Mouse (Mus musculus) myocyte (in vitro differentiated cells): ENCODE data around the gene Usp24. TPM values are rescaled to one million over a fixed set of nuclear protein-coding genes. Genes with fewer than 3 reads are reported as not detected.

ENCODE experiments used
- H3K27me3 ChIP-seq: one replicate; pipeline ENCODE4 v1.6.1; 2011; ENCODE audit not compliant: control insufficient read depth, insufficient read depth, insufficient read length
- H3K36me3 ChIP-seq: one replicate; pipeline ENCODE4 v1.6.1; 2011; ENCODE audit not compliant: control insufficient read depth, insufficient read depth
- H3K4me2 ChIP-seq: one replicate; pipeline ENCODE4 v1.6.1; 2011; ENCODE audit warnings: low read depth, control low read depth
- H3K4me3 ChIP-seq: one replicate; pipeline ENCODE4 v1.5.1; 2011; ENCODE audit warnings: mild to moderate bottlenecking, control low read depth, moderate library complexity
- H3K79me2 ChIP-seq: one replicate; pipeline ENCODE4 v1.6.1; 2011; ENCODE audit not compliant: control insufficient read depth, insufficient read depth
- H3ac ChIP-seq: one replicate; pipeline ENCODE4 v1.6.1; 2011; ENCODE audit not compliant: control insufficient read depth, insufficient read length
- CEBPB ChIP-seq: IDR thresholded peaks from 2 replicates; pipeline ENCODE4 v1.6.1; 2011; ENCODE audit warnings: mild to moderate bottlenecking, moderate library complexity; ENCODE audit not compliant: poor library complexity, insufficient read depth, severe bottlenecking
- E2F4 ChIP-seq: IDR thresholded peaks from one replicate; pipeline ENCODE4 v1.6.1; 2011; ENCODE audit warnings: mild to moderate bottlenecking, control low read depth, moderate library complexity; ENCODE audit not compliant: insufficient read depth
- MAX ChIP-seq: IDR thresholded peaks from one replicate; pipeline ENCODE4 v1.6.1; 2011; ENCODE audit warnings: low read depth, mild to moderate bottlenecking, control low read depth
- MYOD1 ChIP-seq, 3 experiments: IDR thresholded peaks; one replicate each; pipeline ENCODE4 v1.6.1; 2011; ENCODE audit warnings: control low read depth in 2 of 3, low read depth in 2 of 3, mild to moderate bottlenecking in 2 of 3, moderate library complexity in 1 of 3; ENCODE audit not compliant: insufficient read length in 2 of 3, control insufficient read depth in 1 of 3
- MYOG ChIP-seq, 3 experiments: IDR thresholded peaks; one replicate each; pipeline ENCODE4 v1.6.1; 2011; ENCODE audit warnings: control low read depth in 2 of 3, low read depth in 2 of 3, mild to moderate bottlenecking in 2 of 3; ENCODE audit not compliant: insufficient read length in 2 of 3, control insufficient read depth in 1 of 3, insufficient read depth in 1 of 3
- POLR2A ChIP-seq: IDR thresholded peaks from one replicate; pipeline ENCODE4 v1.6.1; 2011; ENCODE audit warnings: low read depth, mild to moderate bottlenecking, control low read depth, moderate library complexity; ENCODE audit not compliant: insufficient read length
- POLR2AphosphoS2 ChIP-seq: IDR thresholded peaks from one replicate; pipeline ENCODE4 v1.6.1; 2011; ENCODE audit warnings: low read depth, control low read depth; ENCODE audit not compliant: insufficient read length
- REST ChIP-seq: IDR thresholded peaks from one replicate; pipeline ENCODE4 v1.6.1; 2011; ENCODE audit warnings: mild to moderate bottlenecking, control low read depth, moderate library complexity; ENCODE audit not compliant: insufficient read depth, insufficient read length
- SRF ChIP-seq: IDR thresholded peaks from one replicate; pipeline ENCODE4 v1.6.1; 2011; ENCODE audit warnings: low read depth; ENCODE audit not compliant: control insufficient read depth, insufficient read length
- TCF12 ChIP-seq: IDR thresholded peaks from one replicate; pipeline ENCODE4 v1.6.1; 2011; ENCODE audit warnings: mild to moderate bottlenecking, control low read depth; ENCODE audit not compliant: poor library complexity, insufficient read depth, severe bottlenecking
- TCF3 ChIP-seq: IDR thresholded peaks from one replicate; pipeline ENCODE4 v1.6.1; 2011; ENCODE audit warnings: low read depth, control low read depth; ENCODE audit not compliant: insufficient read length
- USF1 ChIP-seq: IDR thresholded peaks from one replicate; pipeline ENCODE4 v1.6.1; 2011; ENCODE audit warnings: low read depth, mild to moderate bottlenecking, control low read depth, moderate library complexity
- polyA plus RNA-seq: library from polyadenylated mRNA; unstranded; fragments of >200 nt; fragmentation: generic; extraction: Trizol; gene quantifications from one replicate; pipeline ENCODE4 v1.2.1, GENCODE M21; 2012; ENCODE audit warnings: missing spikeins

Usp24 gene
- polyA plus RNA-seq, 1 experiment: 5.3 TPM

GRCm38 (mm10) chr4:106449306-106449705, 133.3 kb downstream of the Usp24 start:
- TF ChIP-seq POLR2A: no peak
- TF ChIP-seq MYOD1 (IDR thresholded peaks at IDR 0.05; ENCODE audit: control insufficient read depth in 1 of 3, insufficient read length in 2 of 3, low read depth in 2 of 3): no peak
- no peak for TF ChIP-seq CEBPB
- TF ChIP-seq SRF: no peak
- no peak for TF ChIP-seq TCF3
- TF ChIP-seq E2F4: no peak
- TF ChIP-seq TCF12: no peak
- no peak for TF ChIP-seq REST
- TF ChIP-seq POLR2AphosphoS2: no peak
- TF ChIP-seq MAX: no peak
- TF ChIP-seq USF1: no peak
- no peak for TF ChIP-seq MYOG (IDR thresholded peaks at IDR 0.05; ENCODE audit: control insufficient read depth in 1 of 3, insufficient read depth in 1 of 3, insufficient read length in 2 of 3, low read depth in 2 of 3)
- no peaks in the 10 kb centered on the region for H3K79me2 ChIP-seq
- no peak overlapping the region for H3K4me2 ChIP-seq
- H3K27me3 ChIP-seq: no peaks in the 10 kb centered on the region
- no peak overlapping the region for H3ac ChIP-seq
- no peak overlapping the region for H3K4me3 ChIP-seq
- H3K36me3 ChIP-seq: no peaks in the 10 kb centered on the region

DNA sequence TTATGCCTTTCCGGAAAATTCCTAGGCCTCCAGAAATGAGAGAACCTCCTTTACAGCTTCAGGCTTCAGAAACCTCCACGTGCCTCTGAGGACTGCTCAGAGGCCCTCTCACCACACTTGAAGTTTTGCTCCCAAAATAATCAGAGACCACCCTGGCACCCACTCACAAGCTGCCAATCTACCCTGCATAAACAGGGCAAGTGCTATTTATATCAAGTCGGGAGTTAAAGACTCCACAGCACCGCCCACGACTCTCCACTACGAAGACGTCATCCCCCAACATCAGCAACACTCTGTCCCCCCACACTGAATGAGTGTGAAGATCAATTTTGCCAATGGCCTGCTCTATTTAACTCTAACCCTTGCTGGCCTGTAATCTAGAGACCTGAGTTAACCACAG, 136.4 kb downstream of the Usp24 start:
- Histone ChIP-seq H3K79me2 (no peaks in the 10 kb centered on the region), H3ac (no peak overlapping the region), H3K36me3 (no peaks in the 10 kb centered on the region), H3K4me3 (no peak overlapping the region), H3K27me3 (no peaks in the 10 kb centered on the region), H3K4me2 (no peak overlapping the region)
- no peak for TF ChIP-seq CEBPB
- no peak for TF ChIP-seq POLR2AphosphoS2
- no peak for TF ChIP-seq E2F4
- no peak for TF ChIP-seq POLR2A
- no peak for TF ChIP-seq TCF12
- TF ChIP-seq USF1: no peak

DNA sequence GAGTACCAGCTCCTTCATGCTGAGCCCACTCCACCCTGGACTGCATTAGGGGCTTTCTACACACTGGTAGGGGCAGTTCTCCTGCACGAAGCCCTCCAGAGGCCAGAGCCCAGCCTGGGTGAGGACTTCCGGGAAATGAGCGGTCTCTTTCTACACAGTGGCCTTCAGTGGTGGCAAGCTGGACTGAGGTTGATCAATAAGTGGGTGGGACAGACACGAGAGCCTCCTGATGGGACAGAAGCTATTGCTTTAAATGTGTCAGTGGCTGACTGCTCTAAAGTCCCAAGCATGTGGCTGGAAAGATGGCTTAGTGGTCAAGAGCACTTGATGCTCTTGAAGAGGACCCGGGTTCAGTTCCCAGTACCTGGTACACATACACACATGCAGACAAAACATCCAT, 137.1 kb downstream of the Usp24 start:
- Histone ChIP-seq H3K79me2 (no peaks in the 10 kb centered on the region), H3ac (no peak overlapping the region), H3K36me3 (no peaks in the 10 kb centered on the region), H3K4me3 (no peak overlapping the region), H3K4me2 (no peak overlapping the region), H3K27me3 (no peaks in the 10 kb centered on the region)
- TF ChIP-seq TCF3 (no peak), TCF12 (no peak), USF1 (no peak), MYOG (IDR thresholded peaks at IDR 0.05; ENCODE audit: control insufficient read depth in 1 of 3, insufficient read depth in 1 of 3, insufficient read length in 2 of 3, low read depth in 2 of 3) (no peak)

GRCm38 (mm10) chr4:106453516-106453915, 137.5 kb downstream of the Usp24 start:
- no peaks in the 10 kb centered on the region for H3K27me3 ChIP-seq
- no peak overlapping the region for H3K4me3 ChIP-seq
- no peak overlapping the region for H3ac ChIP-seq
- H3K36me3 ChIP-seq: no peaks in the 10 kb centered on the region
- H3K4me2 ChIP-seq: no peak overlapping the region
- H3K79me2 ChIP-seq: no peaks in the 10 kb centered on the region
- no peak for TF ChIP-seq MYOD1 (IDR thresholded peaks at IDR 0.05; ENCODE audit: control insufficient read depth in 1 of 3, insufficient read length in 2 of 3, low read depth in 2 of 3)
- TF ChIP-seq SRF: no peak
- TF ChIP-seq E2F4: no peak
- no peak for TF ChIP-seq TCF3
- TF ChIP-seq CEBPB: no peak
- no peak for TF ChIP-seq USF1
- no peak for TF ChIP-seq MYOG (IDR thresholded peaks at IDR 0.05; ENCODE audit: control insufficient read depth in 1 of 3, insufficient read depth in 1 of 3, insufficient read length in 2 of 3, low read depth in 2 of 3)
- no peak for TF ChIP-seq POLR2AphosphoS2
- TF ChIP-seq REST: no peak
- TF ChIP-seq POLR2A: no peak
- TF ChIP-seq MAX: no peak
- TF ChIP-seq TCF12: no peak

DNA sequence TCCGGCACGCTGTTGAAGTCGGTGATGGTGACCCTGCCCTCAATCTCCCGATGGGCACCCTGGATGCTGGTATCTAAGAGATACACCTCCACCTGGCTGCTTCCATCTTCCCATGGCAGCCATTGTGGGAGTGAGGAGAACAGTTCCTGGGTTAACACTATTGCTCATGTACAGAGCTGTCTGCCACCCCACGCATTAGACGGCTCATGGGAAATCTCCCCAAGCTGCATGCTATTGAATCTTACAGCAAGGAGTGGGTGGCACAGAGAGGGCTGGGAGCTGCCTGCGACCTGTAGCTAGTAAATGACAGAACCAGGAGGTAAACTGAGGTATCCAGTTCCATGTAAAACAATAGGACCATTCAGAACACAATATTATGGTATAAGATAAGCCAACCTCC, 138.5 kb downstream of the Usp24 start:
- TF ChIP-seq SRF (no peak), MAX (no peak), MYOG (IDR thresholded peaks at IDR 0.05; ENCODE audit: control insufficient read depth in 1 of 3, insufficient read depth in 1 of 3, insufficient read length in 2 of 3, low read depth in 2 of 3) (no peak)
- Histone ChIP-seq H3ac (no peak overlapping the region), H3K79me2 (no peaks in the 10 kb centered on the region), H3K36me3 (no peaks in the 10 kb centered on the region), H3K4me2 (no peak overlapping the region), H3K4me3 (no peak overlapping the region), H3K27me3 (no peaks in the 10 kb centered on the region)
